Comparison of ENCODE assay signal across 8 mouse cellular contexts in genomic region chr13:22028673-22029460, GRCm38 (mm10). TPM values are rescaled to one million over a fixed set of nuclear protein-coding genes. Genes with fewer than 3 reads are reported as not detected.
A peak's percentile ranks its signal among the peaks of the same experiment; 100 is the strongest.
DNase-seq lines count a peak whose midpoint lies in the region; ATAC-seq lines count a peak whose summit lies in the region.

No protein-coding gene starts in this region.

- intact Hi-C loops in left cerebral cortex, postnatal 10 days (cut with DNase I) = loop anchor here (1.0 to 10.0 kb wide), 5 partner anchors 55 to 1493 kb away; partner anchors contain the start of genes Hist1h2ai, Hist1h2bl and Hist1h3h

- peak; percentile 78 for ATAC-seq in inflammation-experienced regulatory T-cells, adult 6 months
- ATAC-seq in megakaryocyte progenitor cell, adult 5-6 weeks (replicated peaks; ENCODE audit: poor library complexity) = peak; percentile 87

- DNase-seq in adipocyte (ENCODE audit: low spot score) = peak; percentile 96
- DNase-seq in embryo, embryonic 10 days (ENCODE audit: low spot score) = peak; percentile 97
- DNase-seq in gastrocnemius, postnatal 10 days = peak; percentile 95
- DNase-seq in left cerebral cortex, postnatal 10 days (ENCODE audit: extremely low spot score in 1 of 2, low spot score in 2 of 2) = peak; percentile 90 to 91
- peak; percentile 92 to 94 for DNase-seq in right cerebral cortex, postnatal 10 days (ENCODE audit: low spot score in 2 of 2)
- DNase-seq in urinary bladder, postnatal 25 days (ENCODE audit: low spot score) = peak; percentile 90

RNA-seq across cellular contexts. Expression of gene Hist1h2ah, which starts 6.5 kb away (rescaled TPM):
- total RNA-seq in gastrocnemius, postnatal 10 days (2021) = 100 to 1,000 TPM; 171 to 199 TPM
- polyA plus RNA-seq in inflammation-experienced regulatory T-cells, adult 6 months (2017; shearing (Covaris generic)) = 100 to 1,000 TPM in 1 of 3 experiments, 10 to 100 TPM in 1, not detected in 1; 52.3 to 507 TPM
- 10 to 100 TPM; 37.9 to 54.9 TPM for total RNA-seq in left cerebral cortex, postnatal 10 days (2021)
- 1.9 and 2.2 TPM in 2 replicates for total RNA-seq in megakaryocyte progenitor cell, adult 5-6 weeks (2015)
- 923 and 1,838 TPM in 2 replicates for total RNA-seq in megakaryocyte progenitor cell, adult 5-6 weeks (2017)

RNA-seq across cellular contexts. Expression of gene Hist1h2bk, which starts 6.8 kb away (rescaled TPM):
- total RNA-seq in gastrocnemius, postnatal 10 days (2021) = 100 to 1,000 TPM; 209 to 249 TPM
- polyA plus RNA-seq in inflammation-experienced regulatory T-cells, adult 6 months (2017; shearing (Covaris generic)) = 1 to 10 TPM in 2 of 3 experiments, not detected in 1; 2.2 to 9.9 TPM
- total RNA-seq in left cerebral cortex, postnatal 10 days (2021) = 10 to 100 TPM; 38.0 to 50.2 TPM
- 65.4 and 83.1 TPM in 2 replicates for total RNA-seq in megakaryocyte progenitor cell, adult 5-6 weeks (2015)
- 1,827 and 2,239 TPM in 2 replicates for total RNA-seq in megakaryocyte progenitor cell, adult 5-6 weeks (2017)

RNA-seq across cellular contexts. Expression of gene Hist1h4i, which starts 12.3 kb away (rescaled TPM):
- total RNA-seq in gastrocnemius, postnatal 10 days (2021) = 10 to 100 TPM; 77.9 to 89.2 TPM
- polyA plus RNA-seq in inflammation-experienced regulatory T-cells, adult 6 months (2017; shearing (Covaris generic)) = 10 to 100 TPM in 1 of 3 experiments, 1 to 10 TPM in 2; 4.1 to 18.5 (median 6.5) TPM
- total RNA-seq in left cerebral cortex, postnatal 10 days (2021) = 10 to 100 TPM; 45.9 to 47.6 TPM
- total RNA-seq in megakaryocyte progenitor cell, adult 5-6 weeks (2015) = 38.4 and 42.3 TPM in 2 replicates
- total RNA-seq in megakaryocyte progenitor cell, adult 5-6 weeks (2017) = 83.0 and 89.0 TPM in 2 replicates

RNA-seq across cellular contexts. Expression of gene Hist1h2ag, which starts 13.9 kb away (rescaled TPM):
- 100 to 1,000 TPM; 133 to 135 TPM for total RNA-seq in gastrocnemius, postnatal 10 days (2021)
- 1 to 10 TPM in 2 of 3 experiments, not detected in 1; 3.9 to 4.5 TPM for polyA plus RNA-seq in inflammation-experienced regulatory T-cells, adult 6 months (2017; shearing (Covaris generic))
- 10 to 100 TPM; 26.2 to 28.0 TPM for total RNA-seq in left cerebral cortex, postnatal 10 days (2021)
- 21.6 and 36.7 TPM in 2 replicates for total RNA-seq in megakaryocyte progenitor cell, adult 5-6 weeks (2015)
- 1,156 and 1,370 TPM in 2 replicates for total RNA-seq in megakaryocyte progenitor cell, adult 5-6 weeks (2017)

RNA-seq across cellular contexts. Expression of gene Hist1h2bj, which starts 14.1 kb away (rescaled TPM):
- total RNA-seq in gastrocnemius, postnatal 10 days (2021) = 100 to 1,000 TPM; 117 to 122 TPM
- 10 to 100 TPM in 1 of 3 experiments, 1 to 10 TPM in 2; 1.8 to 10.3 (median 6.6) TPM for polyA plus RNA-seq in inflammation-experienced regulatory T-cells, adult 6 months (2017; shearing (Covaris generic))
- 10 to 100 TPM; 21.4 to 25.6 TPM for total RNA-seq in left cerebral cortex, postnatal 10 days (2021)
- 66.7 and 68.0 TPM in 2 replicates for total RNA-seq in megakaryocyte progenitor cell, adult 5-6 weeks (2015)
- 642 and 843 TPM in 2 replicates for total RNA-seq in megakaryocyte progenitor cell, adult 5-6 weeks (2017)

Comparison
In these comparisons a context has a peak if more than half of its experiments do, and no peak if none do; other contexts are left out.
1. Peak in every context shown above with its lines: DNase-seq and ATAC-seq.